23 mouse cellular contexts compared by ENCODE assay signal in the genomic region with DNA sequence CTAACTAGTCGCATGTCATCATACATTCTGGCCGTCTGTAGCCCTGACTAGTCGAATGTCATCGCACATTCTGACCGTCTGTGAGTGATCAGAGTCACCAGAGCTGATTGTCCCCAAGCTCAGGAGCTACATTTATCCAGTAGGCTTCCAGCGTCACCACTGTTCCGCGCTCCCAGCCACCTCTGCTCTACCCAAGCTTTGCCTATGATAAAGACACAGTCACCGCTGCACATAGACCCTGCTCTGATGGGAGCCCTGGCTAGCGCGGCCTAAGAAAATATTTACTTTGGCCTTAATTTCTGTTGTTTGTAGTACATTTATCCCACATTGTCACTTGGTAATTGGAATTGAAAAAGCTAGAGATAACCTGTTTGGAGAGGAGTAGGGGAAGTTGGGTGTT.
"Had no signal": no experiment of that assay in that cellular context is flagged by ENCODE, and none has a peak within 500 bp of the region (broad histone marks: within the 10 kb centered on the region; RNA-seq: fewer than 3 reads in every experiment).

No protein-coding gene starts in this region.

- H3K27ac ChIP-seq: kidney, embryonic 15.5 days; left cerebral cortex, adult 2 months; limb, embryonic 12.5 days; limb, embryonic 15.5 days; liver, embryonic 15.5 days; macrophage; midbrain, embryonic 12.5 days; midbrain, embryonic 15.5 days; neural tube, embryonic 12.5 days; neural tube, embryonic 15.5 days had no signal

- H3K9ac ChIP-seq: kidney, embryonic 15.5 days; limb, embryonic 12.5 days; limb, embryonic 15.5 days; liver, embryonic 15.5 days; lung, embryonic 14.5 days; midbrain, embryonic 12.5 days; midbrain, embryonic 15.5 days; neural tube, embryonic 12.5 days; neural tube, embryonic 15.5 days had no signal

- H3K4me1 ChIP-seq: limb, embryonic 12.5 days; limb, embryonic 15.5 days; midbrain, embryonic 12.5 days; midbrain, embryonic 15.5 days; neural tube, embryonic 12.5 days; neural tube, embryonic 15.5 days had no signal

- H3K4me2 ChIP-seq: kidney, embryonic 15.5 days; limb, embryonic 12.5 days; limb, embryonic 15.5 days; liver, embryonic 15.5 days; lung, embryonic 14.5 days; midbrain, embryonic 12.5 days; midbrain, embryonic 15.5 days; neural tube, embryonic 12.5 days; neural tube, embryonic 15.5 days had no signal

- H3K27me3 ChIP-seq: kidney, embryonic 15.5 days; limb, embryonic 12.5 days; limb, embryonic 15.5 days; liver, embryonic 15.5 days; midbrain, embryonic 12.5 days; midbrain, embryonic 15.5 days; neural tube, embryonic 12.5 days; neural tube, embryonic 15.5 days had no signal

- H3K4me3 ChIP-seq: kidney, embryonic 15.5 days; left cerebral cortex, adult 2 months; limb, embryonic 12.5 days; limb, embryonic 15.5 days; liver, embryonic 15.5 days; midbrain, embryonic 12.5 days; midbrain, embryonic 15.5 days; neural tube, embryonic 12.5 days; neural tube, embryonic 15.5 days had no signal

- H3K9me3 ChIP-seq: kidney, embryonic 15.5 days; limb, embryonic 12.5 days; limb, embryonic 15.5 days; liver, embryonic 15.5 days; midbrain, embryonic 12.5 days; midbrain, embryonic 15.5 days; neural tube, embryonic 12.5 days; neural tube, embryonic 15.5 days had no signal

- ATAC-seq: lung, postnatal 0 days; midbrain, embryonic 15.5 days had no signal

- DNase-seq: kidney, adult 11 months; kidney, adult 8-10 months; kidney, postnatal 10 days; kidney, postnatal 4 days; layer of hippocampus, adult 9-11 months; left cerebral cortex, postnatal 4 days; lung, embryonic 14.5 days; right cerebral cortex, adult 18-20 months; right cerebral cortex, postnatal 14 days; right cerebral cortex, postnatal 4 days; thymus, adult 18-20 months; thymus, postnatal 36 days had no signal
